Comparison of ENCODE assay signal across 8 mouse cellular contexts in the genomic region with DNA sequence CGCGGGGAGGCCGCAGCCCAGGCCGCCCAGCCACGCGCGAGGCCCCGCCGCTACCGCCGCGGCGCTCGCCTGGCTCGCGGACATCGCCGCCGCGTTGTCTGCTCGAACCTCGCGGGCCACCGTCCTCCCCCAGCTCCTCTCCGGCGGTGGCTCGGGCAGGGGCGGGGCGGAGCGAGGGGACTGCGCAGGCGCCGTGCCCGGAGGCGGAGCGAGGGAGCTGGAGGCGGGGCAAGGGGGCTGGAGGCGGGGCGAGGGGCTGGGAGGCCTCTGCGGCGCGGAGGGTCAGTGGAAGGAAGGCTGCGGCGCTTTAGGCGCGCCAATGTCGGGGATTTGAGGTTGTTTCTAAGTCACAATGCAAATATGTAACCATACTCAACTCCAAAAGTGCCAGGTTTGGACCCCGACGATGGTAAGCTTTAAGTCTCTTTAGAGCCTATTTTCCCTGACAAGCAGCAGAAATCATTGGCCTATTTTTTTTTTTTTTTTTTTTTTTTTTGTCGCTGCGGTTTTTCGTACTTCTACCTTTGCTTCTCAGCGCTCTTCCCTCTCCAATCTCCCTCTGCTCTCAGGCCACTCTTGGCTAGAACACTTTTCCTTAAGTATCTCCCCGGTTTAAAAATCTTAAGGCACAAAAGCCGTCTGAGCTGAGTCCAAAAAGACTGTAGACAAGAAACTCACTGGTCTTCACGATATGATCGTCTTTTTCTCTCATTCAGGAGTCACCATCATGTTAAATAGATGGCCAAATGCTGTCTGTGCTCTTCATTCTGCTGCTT. TPM values are rescaled to one million over a fixed set of nuclear protein-coding genes. Genes with fewer than 3 reads are reported as not detected.
DNase-seq lines count a peak whose midpoint lies in the region; ATAC-seq lines count a peak whose summit lies in the region.

A gene (minus strand): TSS at position 155 of the 776 bp plus-strand sequence.

- peak within 1 kb of the TSS; percentile 92 for H3K27ac ChIP-seq in hindbrain, embryonic 13.5 days

- peak within 1 kb of the TSS; percentile 70 for H3K4me2 ChIP-seq in hindbrain, embryonic 13.5 days

- no peaks in the 10 kb centered on the region for H3K27me3 ChIP-seq in hindbrain, embryonic 13.5 days

- no peaks in the 10 kb centered on the region for H3K36me3 ChIP-seq in hindbrain, embryonic 13.5 days

- under 1% methylated on average over 42 of the region's 57 CpGs for WGBS in hindbrain, embryonic 13.5 days

- no peaks in the 10 kb centered on the region for H3K9me3 ChIP-seq in hindbrain, embryonic 13.5 days

- peak within 1 kb of the TSS; percentile 94 for H3K4me3 ChIP-seq in hindbrain, embryonic 13.5 days

- H3K4me1 ChIP-seq in hindbrain, embryonic 13.5 days (replicated peaks), result peaks cover 34% of the 10 kb centered on the region

- H3K9ac ChIP-seq in hindbrain, embryonic 13.5 days, result peak within 1 kb of the TSS; percentile 94

- ATAC-seq in hindbrain, embryonic 13.5 days (ENCODE audit: low FRiP score), result peak; percentile 96

- peak; percentile 95 for DNase-seq in NIH3T3 (ENCODE audit: low read depth)
- peak; percentile 100 for DNase-seq in cerebellum, postnatal 10 days
- peak; percentile 86 to 91 for DNase-seq in frontal cortex, postnatal 14 days (ENCODE audit: low spot score in 2 of 2)
- peak; percentile 96 for DNase-seq in layer of hippocampus, postnatal 25 days (ENCODE audit: extremely low spot score in 1 of 2, low spot score in 1 of 2)
- DNase-seq in lung, postnatal 25 days (ENCODE audit: low spot score), result peak; percentile 93
- peak; percentile 94 for DNase-seq in retina, embryonic 14.5 days (ENCODE audit: low spot score)
- DNase-seq in thymus, postnatal 4 days, result peak; percentile 98

RNA-seq across cellular contexts. Expression of the gene that starts here (rescaled TPM):
- polyA plus RNA-seq in hindbrain, embryonic 13.5 days (2015; fragmentation: Nextera tagmentation; extraction: Ambion mirVana), result 39.9 and 40.2 TPM in 2 replicates
- total RNA-seq in layer of hippocampus, postnatal 25 days (2021), result 10 to 100 TPM; 57.8 to 63.1 TPM

Comparison
In these comparisons a context has a peak if more than half of its experiments do, and no peak if none do; other contexts are left out.
1. Peak in every context shown above with its lines: DNase-seq, ATAC-seq, H3K4me3 ChIP-seq and H3K27ac ChIP-seq.